Mouse (Mus musculus): ENCODE results near the gene Dolpp1. TPM values are rescaled to one million over a fixed set of nuclear protein-coding genes. Genes with fewer than 3 reads are reported as not detected.

The Dolpp1 gene
- total and polyA plus RNA-seq, 2 experiments from 2014 or later: 44.7 to 92.4 TPM

DNA sequence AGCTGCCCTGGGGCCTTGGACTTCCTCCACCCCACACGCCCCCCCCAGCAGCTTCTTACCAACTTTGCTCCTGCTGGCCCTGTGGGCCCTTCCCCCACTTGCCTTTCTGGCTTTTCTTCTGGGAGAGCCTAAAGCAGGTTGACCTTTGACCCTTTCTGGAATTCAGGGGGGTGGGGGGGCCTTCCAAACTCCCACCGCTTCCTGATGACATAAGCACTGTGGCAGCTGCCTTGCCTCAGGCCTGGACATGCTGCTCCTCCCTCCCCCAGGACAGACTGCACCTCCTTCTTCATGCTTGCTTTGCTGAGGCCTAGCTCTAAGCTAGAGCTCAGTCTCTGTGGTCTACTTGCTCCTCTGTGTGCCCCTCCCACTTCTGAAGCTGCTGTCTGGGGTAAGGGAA is 53.3 kb downstream of the Dolpp1 start:
- peaks cover 19% of the 10 kb centered on the region for H3K4me1 ChIP-seq (ENCODE audit: insufficient read depth)
- H3K27me3 ChIP-seq (ENCODE audit: insufficient read depth, low read length): no peaks in the 10 kb centered on the region
- 63% methylated on average over 2 of the region's 2 CpGs for WGBS
- H3K27ac ChIP-seq (ENCODE audit: low read depth, low read length): no peak overlapping the region
- H3K36me3 ChIP-seq (ENCODE audit: insufficient read depth): peaks cover 46% of the 10 kb centered on the region
- H3K4me2 ChIP-seq (ENCODE audit: low read depth): no peak overlapping the region
- H3K4me3 ChIP-seq (ENCODE audit: low read depth, low read length): no peak overlapping the region
- DNase-seq (no peak), ATAC-seq (no peak)
- no peak overlapping the region for H3K9ac ChIP-seq
- no peaks in the 10 kb centered on the region for H3K9me3 ChIP-seq (ENCODE audit: low read length)
- TF ChIP-seq CTCF (IDR thresholded peaks at IDR 0.05; ENCODE audit: low read depth): no peak

DNA sequence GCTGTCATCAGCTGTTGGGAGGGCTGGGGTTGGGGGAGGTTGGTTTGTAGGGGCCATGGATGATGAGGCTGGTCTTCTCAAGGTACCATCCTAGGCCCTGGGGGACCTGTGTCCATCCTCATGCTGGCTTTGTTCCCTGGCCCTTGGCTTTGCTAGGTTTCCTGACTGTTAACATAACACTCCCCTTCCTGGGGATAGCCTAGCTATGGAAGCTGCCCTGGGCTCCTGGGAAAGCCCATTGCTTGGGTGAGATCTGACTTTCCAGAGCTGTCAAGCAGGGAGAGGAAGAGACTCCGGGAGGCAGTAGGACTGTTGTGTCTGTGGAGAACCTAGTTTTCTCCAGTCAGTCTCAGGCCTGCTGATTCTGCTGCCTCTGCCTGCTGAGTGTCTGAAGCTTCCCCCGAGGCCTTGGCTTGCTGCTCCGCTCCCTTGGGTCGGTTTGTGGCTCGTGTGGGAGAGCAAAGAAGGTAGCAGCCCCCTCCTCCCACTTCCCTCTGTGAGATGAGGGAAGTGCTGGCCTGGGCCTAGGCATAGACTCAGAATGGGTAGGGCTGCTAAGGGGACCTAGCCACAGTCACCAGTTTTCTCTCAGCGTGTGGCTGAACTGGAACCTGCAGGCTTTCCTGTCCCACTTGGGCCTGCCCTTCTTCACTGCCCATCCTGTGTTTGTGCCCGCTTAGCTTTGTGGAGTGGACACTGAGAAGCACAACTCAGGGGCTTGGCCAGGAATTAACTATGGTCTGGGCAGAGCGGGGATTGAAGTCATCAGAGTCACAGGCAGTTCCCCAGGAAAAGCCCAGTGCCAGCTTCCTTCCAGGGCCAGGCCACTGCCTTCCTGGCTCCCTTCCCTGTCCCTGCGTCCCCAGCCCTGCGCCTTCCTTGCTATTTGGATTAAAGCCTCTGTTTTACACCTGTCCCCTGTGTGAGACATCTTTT is 55.1 kb downstream of the Dolpp1 start:
- WGBS: 83% methylated on average over 10 of the region's 10 CpGs
- DNase-seq: no peak
- no peak for ATAC-seq
- peaks cover 46% of the 10 kb centered on the region for H3K36me3 ChIP-seq (ENCODE audit: insufficient read depth)
- H3K4me3 ChIP-seq (ENCODE audit: low read depth, low read length): no peak overlapping the region
- no peak for TF ChIP-seq CTCF (IDR thresholded peaks at IDR 0.05; ENCODE audit: low read depth)
- no peak overlapping the region for H3K9ac ChIP-seq
- H3K4me1 ChIP-seq (ENCODE audit: insufficient read depth): peaks cover 10% of the 10 kb centered on the region
- no peak overlapping the region for H3K4me2 ChIP-seq (ENCODE audit: low read depth)
- H3K27ac ChIP-seq (ENCODE audit: low read depth, low read length): no peak overlapping the region
- H3K9me3 ChIP-seq (ENCODE audit: low read length): no peaks in the 10 kb centered on the region
- H3K27me3 ChIP-seq (ENCODE audit: insufficient read depth, low read length): no peaks in the 10 kb centered on the region

DNA sequence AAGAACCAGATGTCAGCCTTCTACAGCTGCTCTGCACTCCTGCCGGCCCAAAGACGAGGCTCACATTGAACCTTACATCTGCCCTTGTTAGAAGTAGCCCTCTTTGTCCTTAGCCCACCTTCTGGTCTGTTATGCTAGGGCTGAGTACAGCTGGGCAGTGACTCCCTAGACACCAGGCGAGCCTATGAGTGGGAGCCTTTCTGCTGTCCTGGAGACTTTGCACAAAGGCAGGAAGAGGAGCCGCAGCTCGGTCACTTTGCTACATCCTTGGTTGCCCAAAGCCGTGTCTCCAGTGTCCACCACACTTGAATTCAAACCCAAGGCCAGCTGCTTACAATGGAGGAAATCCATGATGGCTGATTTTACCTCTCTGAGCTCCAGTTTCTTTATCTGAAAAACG is 56.3 kb downstream of the Dolpp1 start:
- WGBS: 92% methylated on average over 7 of the region's 7 CpGs
- TF ChIP-seq CTCF (IDR thresholded peaks at IDR 0.05; ENCODE audit: low read depth): no peak
- no peaks in the 10 kb centered on the region for H3K27me3 ChIP-seq (ENCODE audit: insufficient read depth, low read length)
- no peaks in the 10 kb centered on the region for H3K4me1 ChIP-seq (ENCODE audit: insufficient read depth)
- H3K27ac ChIP-seq (ENCODE audit: low read depth, low read length): no peak overlapping the region
- ATAC-seq (no peak), DNase-seq (no peak)
- H3K9ac ChIP-seq: no peak overlapping the region
- peaks cover 39% of the 10 kb centered on the region for H3K36me3 ChIP-seq (ENCODE audit: insufficient read depth)
- H3K4me3 ChIP-seq (ENCODE audit: low read depth, low read length): no peak overlapping the region
- no peaks in the 10 kb centered on the region for H3K9me3 ChIP-seq (ENCODE audit: low read length)
- H3K4me2 ChIP-seq (ENCODE audit: low read depth): no peak overlapping the region

Small RNAs within 50 kb of the gene (microRNA-seq; reads per million reads assigned to microRNA genes)
- gene Gm47292: 0 reads per million in 2 experiments

Other genes with a start within 250 kb of the Dolpp1 start
- 31.8 and 37.1 TPM in 2 replicates for gene Endog, start 220.8 kb upstream of the Dolpp1 start, total RNA-seq (2014; rRNA removed)
- 29.0 and 31.1 TPM in 2 replicates for gene Endog, start 220.8 kb upstream of the Dolpp1 start, polyA plus RNA-seq (2015; fragmentation: Nextera tagmentation; extraction: Ambion mirVana)
- 36.1 and 40.1 TPM in 2 replicates for gene Spout1, start 213.8 kb upstream of the Dolpp1 start, total RNA-seq (2014; rRNA removed)
- gene Spout1, start 213.8 kb upstream of the Dolpp1 start, polyA plus RNA-seq (2015; fragmentation: Nextera tagmentation; extraction: Ambion mirVana): 50.3 and 53.5 TPM in 2 replicates
- gene Kyat1, start 186.4 kb upstream of the Dolpp1 start, total RNA-seq (2014; rRNA removed): 18.3 and 22.6 TPM in 2 replicates
- gene Kyat1, start 186.4 kb upstream of the Dolpp1 start, polyA plus RNA-seq (2015; fragmentation: Nextera tagmentation; extraction: Ambion mirVana): 14.7 and 15.7 TPM in 2 replicates
- 32.3 and 44.5 TPM in 2 replicates for gene Lrrc8a, start 154.5 kb upstream of the Dolpp1 start, total RNA-seq (2014; rRNA removed)
- gene Lrrc8a, start 154.5 kb upstream of the Dolpp1 start, polyA plus RNA-seq (2015; fragmentation: Nextera tagmentation; extraction: Ambion mirVana): 48.0 and 55.3 TPM in 2 replicates
- 4.2 and 5.1 TPM in 2 replicates for gene Gm28035, start 151.7 kb upstream of the Dolpp1 start, total RNA-seq (2014; rRNA removed)
- 0.13 and 0.16 TPM in 2 replicates for gene Gm28035, start 151.7 kb upstream of the Dolpp1 start, polyA plus RNA-seq (2015; fragmentation: Nextera tagmentation; extraction: Ambion mirVana)
- gene Phyhd1, start 126.1 kb upstream of the Dolpp1 start, total RNA-seq (2014; rRNA removed): 6.3 and 15.7 TPM in 2 replicates
- 5.0 and 6.3 TPM in 2 replicates for gene Phyhd1, start 126.1 kb upstream of the Dolpp1 start, polyA plus RNA-seq (2015; fragmentation: Nextera tagmentation; extraction: Ambion mirVana)
- 2.4 TPM in 1 of 2 replicates, not detected in the other for gene Gm28038, start 111.2 kb upstream of the Dolpp1 start, total RNA-seq (2014; rRNA removed)
- gene Gm28038, start 111.2 kb upstream of the Dolpp1 start, polyA plus RNA-seq (2015; fragmentation: Nextera tagmentation; extraction: Ambion mirVana): not detected in 2 replicates
- gene Dolk, start 105.9 kb upstream of the Dolpp1 start, total RNA-seq (2014; rRNA removed): 26.6 and 34.8 TPM in 2 replicates
- gene Dolk, start 105.9 kb upstream of the Dolpp1 start, polyA plus RNA-seq (2015; fragmentation: Nextera tagmentation; extraction: Ambion mirVana): 31.1 and 37.7 TPM in 2 replicates
- 25.1 and 29.3 TPM in 2 replicates for gene Nup188, start 105.9 kb upstream of the Dolpp1 start, total RNA-seq (2014; rRNA removed)
- 11.8 and 14.1 TPM in 2 replicates for gene Nup188, start 105.9 kb upstream of the Dolpp1 start, polyA plus RNA-seq (2015; fragmentation: Nextera tagmentation; extraction: Ambion mirVana)
- gene Sh3glb2, start 32.9 kb upstream of the Dolpp1 start, total RNA-seq (2014; rRNA removed): 291 and 292 TPM in 2 replicates
- gene Sh3glb2, start 32.9 kb upstream of the Dolpp1 start, polyA plus RNA-seq (2015; fragmentation: Nextera tagmentation; extraction: Ambion mirVana): 147 and 156 TPM in 2 replicates
- gene Miga2, start 28.0 kb upstream of the Dolpp1 start, total RNA-seq (2014; rRNA removed): 57.4 and 70.8 TPM in 2 replicates
- gene Miga2, start 28.0 kb upstream of the Dolpp1 start, polyA plus RNA-seq (2015; fragmentation: Nextera tagmentation; extraction: Ambion mirVana): 24.4 and 28.6 TPM in 2 replicates
- 28.0 and 33.6 TPM in 2 replicates for gene Crat, start 23.6 kb downstream of the Dolpp1 start, total RNA-seq (2014; rRNA removed)
- gene Crat, start 23.6 kb downstream of the Dolpp1 start, polyA plus RNA-seq (2015; fragmentation: Nextera tagmentation; extraction: Ambion mirVana): 20.7 and 24.0 TPM in 2 replicates
- 129 and 132 TPM in 2 replicates for gene Ptpa, start 23.8 kb downstream of the Dolpp1 start, total RNA-seq (2014; rRNA removed)
- 143 and 148 TPM in 2 replicates for gene Ptpa, start 23.8 kb downstream of the Dolpp1 start, polyA plus RNA-seq (2015; fragmentation: Nextera tagmentation; extraction: Ambion mirVana)
- gene Ier5l, start 82.0 kb downstream of the Dolpp1 start, total RNA-seq (2014; rRNA removed): 17.7 and 19.9 TPM in 2 replicates
- gene Ier5l, start 82.0 kb downstream of the Dolpp1 start, polyA plus RNA-seq (2015; fragmentation: Nextera tagmentation; extraction: Ambion mirVana): 4.0 and 6.2 TPM in 2 replicates
- 3.8 and 4.1 TPM in 2 replicates for gene Cstad, start 202.8 kb downstream of the Dolpp1 start, total RNA-seq (2014; rRNA removed)
- gene Cstad, start 202.8 kb downstream of the Dolpp1 start, polyA plus RNA-seq (2015; fragmentation: Nextera tagmentation; extraction: Ambion mirVana): 0.65 and 1.2 TPM in 2 replicates